Mouse (Mus musculus): Measurements from ENCODE around the gene Adam33. TPM values are rescaled to one million over a fixed set of nuclear protein-coding genes. Genes with fewer than 3 reads are reported as not detected.

Gene Adam33
- polyA plus RNA-seq, 1 experiment from 2014 or later: 17.3 TPM

DNA sequence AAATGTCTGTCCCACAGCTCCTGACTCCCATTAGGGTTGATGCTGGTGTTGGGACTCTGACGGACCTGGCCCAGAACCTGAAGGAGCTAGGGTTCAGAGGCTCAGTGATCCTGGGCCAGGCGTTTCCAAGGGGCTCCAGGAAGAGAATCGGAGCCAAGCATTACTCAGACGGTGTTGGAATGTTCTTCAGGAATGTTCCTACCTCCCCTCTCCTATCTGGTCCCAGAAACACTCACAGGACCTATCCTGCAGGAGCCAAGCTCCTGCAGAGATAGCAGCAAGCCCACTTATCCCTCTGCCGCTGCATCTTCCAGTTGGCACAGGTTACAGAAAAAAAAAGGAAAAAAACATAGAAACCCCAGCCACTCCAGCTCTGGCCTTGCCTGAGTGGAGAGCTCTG, 2.0 kb downstream of the Adam33 start:
- H3K4me1 ChIP-seq (ENCODE audit: control insufficient read depth, insufficient read depth, low read length): peaks cover 31% of the 10 kb centered on the region
- H3K4me3 ChIP-seq (ENCODE audit: low read length): no peak overlapping the region
- H3K4me2 ChIP-seq (ENCODE audit: low read depth, low read length): peak overlapping the region; percentile 7
- ATAC-seq (replicated peaks; ENCODE audit: extremely low read depth, insufficient read depth, low FRiP score): peak; percentile 50
- H3K36me3 ChIP-seq (ENCODE audit: control insufficient read depth, insufficient read depth): no peaks in the 10 kb centered on the region
- H3K27me3 ChIP-seq (ENCODE audit: control insufficient read depth, insufficient read depth, low read length): peaks cover 13% of the 10 kb centered on the region; the same call in 1 of the 2 replicates
- no peak overlapping the region for H3K9ac ChIP-seq (ENCODE audit: low read length)
- H3K27ac ChIP-seq (ENCODE audit: low read length): peak overlapping the region; percentile 47; the same call in 1 of the 2 replicates
- no peaks in the 10 kb centered on the region for H3K9me3 ChIP-seq (replicated peaks; ENCODE audit: control insufficient read depth, low read length)
- WGBS: 20% methylated on average over 5 of the region's 5 CpGs

DNA sequence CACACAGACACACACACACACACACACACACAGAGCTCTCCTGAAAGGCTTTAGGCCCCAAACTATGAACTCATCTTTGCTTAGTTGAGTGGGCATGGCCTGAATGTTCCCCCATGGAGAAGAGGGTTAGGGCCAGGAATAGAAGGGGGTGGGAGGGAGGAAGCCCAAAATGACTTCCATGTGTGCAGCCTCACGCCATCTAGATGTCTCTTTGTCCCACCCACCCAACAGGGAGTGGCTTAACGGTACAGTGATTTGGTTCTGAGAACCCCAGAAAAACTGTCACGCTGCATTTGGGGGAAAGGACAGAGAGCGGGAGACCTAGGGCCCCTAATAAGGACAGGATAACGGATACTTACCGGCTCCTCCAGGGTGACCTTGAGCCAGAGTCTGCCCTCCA, 2.8 kb downstream of the Adam33 start:
- Histone ChIP-seq H3K27me3 (ENCODE audit: control insufficient read depth, insufficient read depth, low read length) (peaks cover 16% of the 10 kb centered on the region), H3K9ac (ENCODE audit: low read length) (no peak overlapping the region), H3K9me3 (replicated peaks; ENCODE audit: control insufficient read depth, low read length) (no peaks in the 10 kb centered on the region), H3K27ac (ENCODE audit: low read length) (peak overlapping the region; percentile 47; the same call in 1 of the 2 replicates), H3K4me2 (ENCODE audit: low read depth, low read length) (no peak overlapping the region; the same call in 1 of the 2 replicates), H3K4me3 (ENCODE audit: low read length) (no peak overlapping the region), H3K4me1 (ENCODE audit: control insufficient read depth, insufficient read depth, low read length) (peaks cover 34% of the 10 kb centered on the region), H3K36me3 (ENCODE audit: control insufficient read depth, insufficient read depth) (no peaks in the 10 kb centered on the region)
- ATAC-seq (replicated peaks; ENCODE audit: extremely low read depth, insufficient read depth, low FRiP score): no peak
- WGBS: 60% methylated on average over 6 of the region's 6 CpGs

- Histone ChIP-seq H3K9ac (ENCODE audit: low read length) (0 out of 2 replicates have a peak overlapping the region, but pooled peaks have one; percentile 23), H3K27ac (ENCODE audit: low read length) (peak overlapping the region; percentile 76), H3K9me3 (replicated peaks; ENCODE audit: control insufficient read depth, low read length) (no peaks in the 10 kb centered on the region), H3K27me3 (ENCODE audit: control insufficient read depth, insufficient read depth, low read length) (peaks cover 21% of the 10 kb centered on the region), H3K36me3 (ENCODE audit: control insufficient read depth, insufficient read depth) (no peaks in the 10 kb centered on the region), H3K4me2 (ENCODE audit: low read depth, low read length) (no peak overlapping the region; the same call in 1 of the 2 replicates), H3K4me3 (ENCODE audit: low read length) (no peak overlapping the region), H3K4me1 (ENCODE audit: control insufficient read depth, insufficient read depth, low read length) (peaks cover 38% of the 10 kb centered on the region)
- 63% methylated on average over 9 of the region's 9 CpGs for WGBS
- no peak for ATAC-seq (replicated peaks; ENCODE audit: extremely low read depth, insufficient read depth, low FRiP score)
Observed at GRCm38 (mm10) chr2:131059781-131060540, 3.7 kb downstream of the Adam33 start.

DNA sequence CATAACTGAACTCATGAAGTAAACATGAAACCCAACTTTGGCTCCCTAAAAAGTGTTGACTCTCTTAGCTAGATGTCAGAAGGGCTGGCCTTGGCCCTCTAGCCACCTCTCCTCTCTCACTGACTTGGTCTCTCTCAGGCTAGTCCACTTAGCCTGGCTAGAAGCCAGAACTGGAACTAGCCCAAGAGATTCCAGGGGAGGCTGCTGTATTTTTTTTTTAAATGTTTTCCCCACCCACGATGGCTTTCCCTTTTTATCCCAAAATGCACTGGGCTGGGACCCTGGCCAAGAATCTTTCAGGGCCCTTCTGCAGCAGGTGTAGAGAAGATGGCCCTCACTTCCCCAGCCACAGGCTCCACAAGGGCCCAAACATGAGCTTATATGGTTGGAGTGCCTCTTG, 4.2 kb downstream of the Adam33 start:
- no peak overlapping the region for H3K4me3 ChIP-seq (ENCODE audit: low read length)
- ATAC-seq (replicated peaks; ENCODE audit: extremely low read depth, insufficient read depth, low FRiP score): no peak
- no peak overlapping the region; the same call in 1 of the 2 replicates for H3K4me2 ChIP-seq (ENCODE audit: low read depth, low read length)
- WGBS: 13% methylated on average over 1 of the region's 1 CpGs
- H3K4me1 ChIP-seq (ENCODE audit: control insufficient read depth, insufficient read depth, low read length): peaks cover 43% of the 10 kb centered on the region
- H3K9ac ChIP-seq (ENCODE audit: low read length): 0 out of 2 replicates have a peak overlapping the region, but pooled peaks have one; percentile 23
- peaks cover 24% of the 10 kb centered on the region for H3K27me3 ChIP-seq (ENCODE audit: control insufficient read depth, insufficient read depth, low read length)
- H3K9me3 ChIP-seq (replicated peaks; ENCODE audit: control insufficient read depth, low read length): no peaks in the 10 kb centered on the region
- H3K36me3 ChIP-seq (ENCODE audit: control insufficient read depth, insufficient read depth): no peaks in the 10 kb centered on the region
- H3K27ac ChIP-seq (ENCODE audit: low read length): peak overlapping the region; percentile 76

- no peak for ATAC-seq (replicated peaks; ENCODE audit: extremely low read depth, insufficient read depth, low FRiP score)
- Histone ChIP-seq H3K4me1 (ENCODE audit: control insufficient read depth, insufficient read depth, low read length) (peaks cover 46% of the 10 kb centered on the region), H3K9me3 (replicated peaks; ENCODE audit: control insufficient read depth, low read length) (no peaks in the 10 kb centered on the region), H3K4me2 (ENCODE audit: low read depth, low read length) (no peak overlapping the region), H3K36me3 (ENCODE audit: control insufficient read depth, insufficient read depth) (no peaks in the 10 kb centered on the region), H3K27ac (ENCODE audit: low read length) (no peak overlapping the region), H3K9ac (ENCODE audit: low read length) (no peak overlapping the region), H3K4me3 (ENCODE audit: low read length) (no peak overlapping the region), H3K27me3 (ENCODE audit: control insufficient read depth, insufficient read depth, low read length) (peaks cover 27% of the 10 kb centered on the region)
- 88% methylated on average over 8 of the region's 8 CpGs for WGBS
Observed at GRCm38 (mm10) chr2:131058672-131059071, 4.9 kb downstream of the Adam33 start.

- 3% methylated on average over 10 of the region's 10 CpGs for WGBS
- ATAC-seq (replicated peaks; ENCODE audit: extremely low read depth, insufficient read depth, low FRiP score): no peak
- H3K4me3 ChIP-seq (ENCODE audit: low read length): no peak overlapping the region
- no peak overlapping the region for H3K9ac ChIP-seq (ENCODE audit: low read length)
- H3K4me2 ChIP-seq (ENCODE audit: low read depth, low read length): peak overlapping the region; percentile 33
- H3K27me3 ChIP-seq (ENCODE audit: control insufficient read depth, insufficient read depth, low read length): peaks cover 38% of the 10 kb centered on the region
- H3K9me3 ChIP-seq (replicated peaks; ENCODE audit: control insufficient read depth, low read length): no peaks in the 10 kb centered on the region
- peaks cover 40% of the 10 kb centered on the region for H3K4me1 ChIP-seq (ENCODE audit: control insufficient read depth, insufficient read depth, low read length)
- H3K36me3 ChIP-seq (ENCODE audit: control insufficient read depth, insufficient read depth): no peaks in the 10 kb centered on the region
- H3K27ac ChIP-seq (ENCODE audit: low read length): no peak overlapping the region
Observed at GRCm38 (mm10) chr2:131056191-131056590, 7.4 kb downstream of the Adam33 start.

GRCm38 (mm10) chr2:131055631-131056030, 8.0 kb downstream of the Adam33 start:
- peaks cover 38% of the 10 kb centered on the region for H3K27me3 ChIP-seq (ENCODE audit: control insufficient read depth, insufficient read depth, low read length)
- no peaks in the 10 kb centered on the region for H3K36me3 ChIP-seq (ENCODE audit: control insufficient read depth, insufficient read depth)
- H3K4me3 ChIP-seq (ENCODE audit: low read length): no peak overlapping the region
- ATAC-seq (replicated peaks; ENCODE audit: extremely low read depth, insufficient read depth, low FRiP score): no peak
- no peak overlapping the region for H3K27ac ChIP-seq (ENCODE audit: low read length)
- H3K9me3 ChIP-seq (replicated peaks; ENCODE audit: control insufficient read depth, low read length): no peaks in the 10 kb centered on the region
- peaks cover 35% of the 10 kb centered on the region for H3K4me1 ChIP-seq (ENCODE audit: control insufficient read depth, insufficient read depth, low read length)
- WGBS: 4% methylated on average over 10 of the region's 10 CpGs
- no peak overlapping the region for H3K9ac ChIP-seq (ENCODE audit: low read length)
- H3K4me2 ChIP-seq (ENCODE audit: low read depth, low read length): peak overlapping the region; percentile 33; the same call in 1 of the 2 replicates

- Histone ChIP-seq H3K36me3 (ENCODE audit: control insufficient read depth, insufficient read depth) (no peaks in the 10 kb centered on the region), H3K4me3 (ENCODE audit: low read length) (peak overlapping the region; percentile 36), H3K9ac (ENCODE audit: low read length) (0 out of 2 replicates have a peak overlapping the region, but pooled peaks have one; percentile 10), H3K27me3 (ENCODE audit: control insufficient read depth, insufficient read depth, low read length) (peaks cover 38% of the 10 kb centered on the region), H3K4me1 (ENCODE audit: control insufficient read depth, insufficient read depth, low read length) (peaks cover 27% of the 10 kb centered on the region), H3K4me2 (ENCODE audit: low read depth, low read length) (peak overlapping the region; percentile 54), H3K9me3 (replicated peaks; ENCODE audit: control insufficient read depth, low read length) (no peaks in the 10 kb centered on the region), H3K27ac (ENCODE audit: low read length) (no peak overlapping the region)
- 4% methylated on average over 21 of the region's 21 CpGs for whole genome bisulfite sequencing
- no peak for ATAC-seq (replicated peaks; ENCODE audit: extremely low read depth, insufficient read depth, low FRiP score)
Observed at GRCm38 (mm10) chr2:131054646-131055264, 8.9 kb downstream of the Adam33 start.

Data from heart, embryonic 16.5 days (tissue).